Mouse (Mus musculus) thymus, adult 2 months (tissue): ENCODE results near the gene 5730455P16Rik.
"Not testable (repeated sequence)": the region's sequence is repeated elsewhere in the genome, so short reads cannot be mapped to it uniquely, and the experiment has no call there.

Experiments used
- CTCF ChIP-seq: fragments of 200-500 bp; IDR thresholded peaks from 2 replicates; pipeline ENCODE4 v1.5.1; 2012; ENCODE audit warnings: mild to moderate bottlenecking, control low read depth, low read length, moderate library complexity, borderline replicate concordance; ENCODE audit not compliant: control insufficient read depth, poor library complexity, insufficient read depth; ENCODE audit errors: extremely low read depth
- POLR2A ChIP-seq: fragments of 200-500 bp; IDR thresholded peaks from 2 replicates; pipeline ENCODE4 v1.6.1; 2012; ENCODE audit warnings: mild to moderate bottlenecking, low read length, control low read depth, moderate library complexity; ENCODE audit not compliant: control insufficient read depth, poor library complexity, insufficient read depth; ENCODE audit errors: extremely low read depth

GRCm38 (mm10) chr11:80407878-80408277 lies 30.0 kb upstream of the 5730455P16Rik start:
- TF ChIP-seq POLR2A, CTCF: not testable (repeated sequence)
